Mouse (Mus musculus): ENCODE measurements around the gene Hsd17b13.
"Not testable (repeated sequence)": the region's sequence is repeated elsewhere in the genome, so short reads cannot be mapped to it uniquely, and the experiment has no call there.

- not testable (repeated sequence) for TF ChIP-seq CTCF (IDR thresholded peaks at IDR 0.05; ENCODE audit: extremely low read depth, insufficient read length, insufficient replicate concordance, low read depth, low read length); POLR2A (IDR thresholded peaks at IDR 0.05; ENCODE audit: low read depth, low read length)
Measured at GRCm38 (mm10) chr5:104024193-104024592, 47.0 kb upstream of the Hsd17b13 start.

Data from small intestine, adult 2 months (tissue).